Mouse (Mus musculus) embryo, embryonic 11.5 days (tissue): Measurements from ENCODE around the gene Pkp1.

Experiments used
- DNase-seq: peaks from one replicate; pipeline ENCODE4 v3.0.0-alpha.2; 2012; ENCODE audit warnings: low read depth, low spot score

Gene Pkp1

GRCm38 (mm10) chr1:135856070-135856469 is 62.9 kb downstream of the Pkp1 start:
- DNase-seq, result no peak

- no peak for DNase-seq
Observed at GRCm38 (mm10) chr1:135855344-135855687, 63.7 kb downstream of the Pkp1 start.

GRCm38 (mm10) chr1:135854591-135855343 is 64.2 kb downstream of the Pkp1 start:
- no peak for DNase-seq

- no peak for DNase-seq
Observed at GRCm38 (mm10) chr1:135853200-135853599, 65.8 kb downstream of the Pkp1 start.

DNA sequence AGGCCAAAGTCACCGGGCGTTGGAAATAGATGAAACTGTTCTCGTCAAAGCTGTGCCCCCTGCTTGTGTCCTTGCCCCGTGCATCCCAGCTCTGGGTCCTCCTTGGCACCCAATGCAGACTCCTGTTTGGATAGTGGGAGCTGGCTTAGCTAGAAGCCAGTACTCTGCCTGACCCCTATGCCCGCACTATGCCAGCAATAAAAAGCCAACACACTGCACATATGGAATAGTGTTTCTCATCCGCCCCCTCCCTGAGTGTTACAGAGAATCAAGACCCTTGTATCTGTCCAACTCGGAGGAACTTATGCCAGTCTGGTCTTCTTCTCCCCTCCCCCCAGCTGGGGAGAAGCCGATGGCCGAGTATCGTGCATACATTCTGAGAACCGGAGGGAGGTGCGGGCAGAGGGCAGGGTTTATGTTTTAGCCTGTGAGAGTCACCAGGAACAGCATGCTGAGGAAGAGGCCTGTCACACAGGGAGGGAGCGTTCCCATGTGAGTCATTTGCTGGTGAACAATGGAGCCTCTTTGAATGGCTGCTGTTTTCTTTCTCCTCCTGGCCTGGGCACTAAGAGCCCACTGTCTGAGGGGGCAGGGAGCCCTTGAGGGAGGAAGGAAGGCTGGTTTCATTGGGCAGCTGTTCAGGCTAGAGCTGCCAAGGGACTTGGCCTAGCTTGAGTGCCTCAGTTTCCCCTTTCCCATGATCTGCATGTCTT is 66.8 kb downstream of the Pkp1 start:
- peak; percentile 11 for DNase-seq

GRCm38 (mm10) chr1:135850722-135851512 is 68.1 kb downstream of the Pkp1 start:
- DNase-seq, result no peak

GRCm38 (mm10) chr1:135847611-135848351 is 71.2 kb downstream of the Pkp1 start:
- DNase-seq, result no peak

- peak; percentile 46 for DNase-seq
Observed at GRCm38 (mm10) chr1:135847139-135847562, 71.9 kb downstream of the Pkp1 start.

GRCm38 (mm10) chr1:135846632-135847031 is 72.4 kb downstream of the Pkp1 start:
- DNase-seq, result no peak

GRCm38 (mm10) chr1:135844481-135844880 is 74.5 kb downstream of the Pkp1 start:
- DNase-seq, result no peak

- DNase-seq, result no peak
Observed at GRCm38 (mm10) chr1:135843519-135844262, 75.3 kb downstream of the Pkp1 start.

GRCm38 (mm10) chr1:135840675-135841395 is 78.2 kb downstream of the Pkp1 start:
- DNase-seq, result no peak

DNA sequence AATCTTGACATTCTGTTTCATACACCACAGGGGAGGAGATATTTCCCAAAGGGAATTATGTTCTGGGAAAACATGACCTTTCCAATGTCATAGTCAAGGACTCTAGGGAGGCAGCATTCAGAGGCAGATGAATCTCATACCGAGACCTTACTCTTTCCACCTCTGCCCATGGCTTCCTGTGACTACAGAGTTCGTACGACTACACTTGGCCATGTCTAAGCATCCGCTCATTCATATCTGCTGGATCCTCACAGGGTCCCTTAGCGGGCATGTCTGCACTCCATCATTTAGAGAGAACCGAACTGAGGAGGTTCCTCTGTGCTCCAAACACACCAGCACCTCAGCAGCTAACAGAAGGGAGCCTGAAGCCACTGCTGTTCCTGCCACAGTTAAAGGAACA is 79.9 kb downstream of the Pkp1 start:
- DNase-seq, result no peak

GRCm38 (mm10) chr1:135838626-135839025 is 80.4 kb downstream of the Pkp1 start:
- DNase-seq, result no peak

- no peak for DNase-seq
Observed at GRCm38 (mm10) chr1:135835716-135836483, 83.1 kb downstream of the Pkp1 start, which contains the start of gene Tnnt2. TSS of gene Tnnt2 (plus strand) at chr1:135836354.

DNA sequence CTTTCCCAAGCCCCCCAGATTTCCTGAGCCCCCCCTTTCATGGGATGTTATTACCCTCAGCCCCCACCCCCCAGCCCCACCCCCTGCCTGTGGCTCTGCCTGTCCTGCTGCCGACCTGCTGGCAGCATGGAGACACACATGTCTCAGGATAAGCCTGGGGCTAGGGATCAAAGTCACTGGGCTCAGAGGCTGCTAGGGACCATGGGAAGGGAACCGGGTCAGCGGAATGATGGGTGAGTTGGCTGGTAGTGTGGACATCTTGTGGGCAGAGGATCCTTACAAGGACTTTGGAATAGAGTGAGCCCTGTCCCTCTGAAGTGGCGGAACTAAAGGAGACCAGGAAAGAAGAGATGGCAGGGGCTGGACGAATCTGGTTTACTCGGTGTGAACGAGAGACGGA is 84.0 kb downstream of the Pkp1 start:
- DNase-seq, result no peak

DNA sequence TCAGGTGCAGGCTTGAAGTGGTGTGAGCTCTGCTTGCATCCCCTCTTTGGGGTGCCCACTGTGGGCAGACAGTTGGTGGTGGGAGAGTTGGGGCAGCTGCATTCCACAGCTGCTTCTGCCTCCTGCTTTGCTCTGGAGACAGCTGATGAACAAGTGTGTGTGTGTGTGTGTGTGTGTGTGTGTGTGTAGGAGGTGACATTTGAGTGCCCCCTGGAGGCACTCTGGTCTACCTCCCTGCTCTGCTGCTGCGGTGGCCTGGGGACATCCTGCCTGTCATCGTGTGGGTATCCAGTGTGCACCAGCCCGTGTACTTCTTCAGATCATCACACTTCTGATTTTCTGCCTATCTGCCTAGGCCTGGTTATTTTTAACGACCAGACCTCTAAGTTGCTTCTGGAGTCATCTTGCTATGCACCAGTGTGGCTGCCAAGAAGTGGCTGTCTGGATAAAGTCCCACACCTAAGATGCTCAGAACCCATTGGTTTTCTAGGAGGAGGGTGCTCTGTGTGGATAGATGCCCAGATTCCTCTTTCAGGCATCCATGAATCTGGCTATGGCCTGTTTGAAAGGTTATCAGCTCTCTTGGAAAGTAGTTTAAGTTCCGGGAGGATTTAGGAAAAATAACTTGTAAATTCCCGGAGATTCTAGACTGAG is 84.7 kb downstream of the Pkp1 start:
- DNase-seq, result no peak

DNA sequence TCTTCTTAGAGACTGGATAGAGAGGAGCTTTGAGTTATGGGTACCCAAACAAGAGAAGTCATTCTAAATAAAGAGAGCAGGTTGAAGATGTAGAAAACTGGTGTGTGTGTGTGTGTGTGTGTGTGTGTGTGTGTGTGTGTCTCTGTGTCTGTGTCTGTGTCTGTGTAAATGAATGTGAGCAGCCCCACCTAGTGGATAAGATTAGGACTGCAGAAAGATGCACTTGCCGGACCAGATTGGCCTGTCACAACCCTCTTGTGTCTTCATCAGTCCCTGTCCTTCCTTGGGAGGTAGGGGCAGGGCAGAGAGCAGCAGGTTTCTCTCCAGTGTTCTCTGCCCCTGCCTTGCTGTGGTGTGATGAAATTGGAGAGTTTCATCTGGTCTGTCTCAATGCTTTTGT is 90.1 kb downstream of the Pkp1 start:
- DNase-seq, result no peak

- DNase-seq, result no peak
Observed at GRCm38 (mm10) chr1:135821780-135822179, 97.2 kb downstream of the Pkp1 start.
